Mouse (Mus musculus) lung, postnatal 0 days (tissue): Measurements from ENCODE around the gene Rps15a. TPM values are rescaled to one million over a fixed set of nuclear protein-coding genes. Genes with fewer than 3 reads are reported as not detected.

Experiments
- ATAC-seq: fragments of 200-750 bp; cut with Nextera tagmentation; 2 replicates; pipeline ENCODE4 v1.8.0; 2017; ENCODE audit warnings: moderate library complexity
- DNase-seq: peaks from one replicate; pipeline ENCODE4 v3.0.0-alpha.2; 2016; ENCODE audit warnings: low spot score
- H3K27ac ChIP-seq: fragments of 300-500 bp; sonication (generic); 2 replicates; pipeline ENCODE4 v1.5.1; 2014; ENCODE audit warnings: antibody characterized with exemption, mild to moderate bottlenecking, low read length, mixed read lengths
- H3K27me3 ChIP-seq: fragments of 300-500 bp; sonication (generic); replicated peaks from 2 replicates; pipeline ENCODE4 v1.6.1; 2014; ENCODE audit warnings: low read length, mixed read lengths; ENCODE audit not compliant: insufficient read depth
- H3K36me3 ChIP-seq: fragments of 300-500 bp; sonication (generic); 2 replicates; pipeline ENCODE4 v1.6.1; 2014; ENCODE audit warnings: low read length, mixed read lengths; ENCODE audit not compliant: insufficient read depth
- H3K4me1 ChIP-seq: fragments of 300-500 bp; sonication (generic); 2 replicates; pipeline ENCODE4 v1.6.1; 2014; ENCODE audit warnings: antibody characterized with exemption, low read depth, low read length, mixed read lengths; ENCODE audit not compliant: insufficient read depth
- H3K4me2 ChIP-seq: fragments of 300-500 bp; sonication (generic); replicated peaks from 2 replicates; pipeline ENCODE4 v1.6.1; 2014; ENCODE audit warnings: low read depth, mild to moderate bottlenecking, low read length, moderate library complexity, mixed read lengths
- H3K4me3 ChIP-seq: fragments of 300-500 bp; sonication (generic); 2 replicates; pipeline ENCODE4 v1.5.1; 2014; ENCODE audit warnings: low read depth, low read length
- H3K9ac ChIP-seq: fragments of 300-500 bp; sonication (generic); replicated peaks from 2 replicates; pipeline ENCODE4 v1.6.1; 2014; ENCODE audit warnings: low read depth, mild to moderate bottlenecking
- H3K9me3 ChIP-seq: fragments of 300-500 bp; sonication (generic); 2 replicates; pipeline ENCODE4 v1.6.1; 2016; ENCODE audit warnings: low read length, mixed read lengths
- CTCF ChIP-seq: IDR thresholded peaks from 2 replicates; pipeline ENCODE4 v1.5.1; 2016; ENCODE audit warnings: antibody characterized with exemption, mild to moderate bottlenecking
- EP300 ChIP-seq: IDR thresholded peaks from 2 replicates; pipeline ENCODE4 v1.6.1; 2016; ENCODE audit warnings: antibody characterized with exemption, mild to moderate bottlenecking, control low read depth
- WGBS: fragments of 180-500 bp; shearing (Covaris S2); extraction: QIAGEN DNeasy Blood & Tissue Kit; methylation state at CpG from one replicate; pipeline ENCODE4 v1.1.7; 2014; 5-methylcytosine and 5-hydroxymethylcytosine counted together
- polyA plus RNA-seq: library from polyadenylated mRNA; unstranded; fragments of >200 nt; fragmentation: Nextera tagmentation; extraction: Ambion mirVana; gene quantifications from 2 replicates; pipeline ENCODE4 v1.2.1, GENCODE M21; 2015

The Rps15a gene
- polyA plus RNA-seq, 1 experiment from 2014 or later: 600 TPM

DNA sequence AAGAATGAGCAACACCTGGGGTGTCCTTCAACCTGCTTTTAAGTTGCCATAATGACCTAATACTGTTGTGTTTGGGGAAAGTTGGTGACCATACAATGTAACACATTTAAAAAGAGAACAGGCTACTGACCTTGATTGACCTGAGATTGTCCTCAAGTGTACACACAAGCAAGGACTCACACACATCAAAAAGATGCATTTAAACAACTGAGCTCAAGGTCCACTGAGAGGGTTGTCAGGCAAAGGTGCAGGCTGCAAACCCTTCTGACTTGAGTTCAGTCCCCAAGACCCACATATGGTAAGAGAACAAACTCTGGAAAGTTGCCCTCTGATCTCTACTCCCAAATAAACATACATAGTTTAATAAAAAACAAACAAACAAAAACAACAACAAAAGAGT is 9.7 kb upstream of the Rps15a start:
- DNase-seq (no peak), ATAC-seq (no peak)
- no peak overlapping the region for H3K9ac ChIP-seq
- H3K4me1 ChIP-seq: peaks cover 13% of the 10 kb centered on the region; the same call in 1 of the 2 replicates
- H3K9me3 ChIP-seq: no peaks in the 10 kb centered on the region
- H3K27ac ChIP-seq: no peak overlapping the region
- H3K27me3 ChIP-seq: no peaks in the 10 kb centered on the region
- H3K4me2 ChIP-seq: no peak overlapping the region
- H3K4me3 ChIP-seq: no peak overlapping the region
- TF ChIP-seq EP300: no peak
- no peak for TF ChIP-seq CTCF
- H3K36me3 ChIP-seq: 0 out of 2 replicates have a peak, but pooled peaks cover 13% of the 10 kb centered on the region

DNA sequence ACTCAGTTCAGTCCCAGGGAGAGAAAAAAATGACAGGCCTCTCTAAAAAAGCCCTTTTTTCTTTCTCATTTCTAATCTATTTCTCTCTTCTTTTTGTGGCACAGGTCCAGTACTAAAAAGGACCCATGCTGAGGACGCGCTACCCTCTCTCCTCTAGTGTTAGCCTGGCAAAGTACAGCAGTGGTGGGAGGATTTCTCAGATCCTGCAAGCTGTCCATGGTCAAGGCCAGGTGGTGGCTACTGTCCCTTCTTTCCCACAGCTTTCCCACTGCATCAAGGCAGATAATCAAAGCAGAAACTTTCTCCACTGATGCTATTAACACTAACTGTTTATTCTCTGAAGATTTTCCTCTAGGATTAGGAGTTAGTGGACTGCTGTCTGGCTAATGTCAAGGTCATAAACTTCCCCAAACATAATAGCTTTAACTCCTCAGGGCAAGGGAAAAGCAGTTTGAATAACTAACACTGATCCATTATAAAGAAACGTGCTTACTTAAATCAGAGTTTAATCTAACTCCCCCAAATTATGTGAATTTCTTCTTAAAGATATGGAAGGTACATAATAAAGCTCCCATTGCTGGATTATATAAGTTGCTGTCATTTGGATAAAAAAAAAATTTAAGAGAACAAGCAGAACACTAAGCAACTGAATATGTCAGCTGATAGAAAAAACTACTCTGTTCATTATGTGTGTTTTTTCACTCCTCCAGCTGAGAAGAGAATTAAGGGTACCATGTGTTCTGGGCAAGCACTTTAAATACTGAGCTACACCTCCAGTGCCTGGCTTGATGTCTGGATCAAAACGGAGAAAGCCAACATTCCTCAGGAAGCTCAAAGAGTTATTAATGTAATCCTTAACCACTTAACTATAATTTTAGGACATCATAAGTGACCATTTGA is 7.8 kb upstream of the Rps15a start:
- Histone ChIP-seq H3K9me3 (no peaks in the 10 kb centered on the region), H3K4me1 (peaks cover 19% of the 10 kb centered on the region; the same call in 1 of the 2 replicates), H3K4me3 (no peak overlapping the region), H3K4me2 (no peak overlapping the region), H3K27me3 (no peaks in the 10 kb centered on the region), H3K36me3 (0 out of 2 replicates have a peak, but pooled peaks cover 13% of the 10 kb centered on the region), H3K9ac (no peak overlapping the region), H3K27ac (0 out of 2 replicates have a peak overlapping the region, but pooled peaks have one; percentile 12)
- no peak for TF ChIP-seq CTCF
- no peak for TF ChIP-seq EP300
- DNase-seq (no peak), ATAC-seq (no peak)
- WGBS: 79% methylated on average over 4 of the region's 4 CpGs

DNA sequence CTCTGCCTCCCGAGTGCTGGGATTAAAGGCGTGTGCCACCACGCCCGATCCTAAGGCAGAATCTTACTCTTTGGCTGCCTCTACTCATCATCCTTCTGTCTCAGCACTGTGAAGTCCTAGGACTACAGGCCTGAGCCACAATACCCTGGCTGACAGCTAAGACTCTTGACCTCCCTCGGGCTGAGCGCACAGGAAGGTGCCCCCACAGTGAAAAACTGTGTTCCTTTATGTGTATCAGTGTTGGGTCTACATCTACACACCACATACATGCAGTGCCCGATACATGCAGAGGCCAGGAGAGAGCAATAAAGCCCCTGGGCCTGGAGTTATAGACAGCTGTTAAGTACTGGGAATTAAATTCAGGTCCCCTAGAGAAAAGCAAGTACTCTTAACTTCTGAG is 6.2 kb upstream of the Rps15a start:
- Histone ChIP-seq H3K27me3 (no peaks in the 10 kb centered on the region), H3K4me2 (no peak overlapping the region), H3K4me3 (no peak overlapping the region), H3K9me3 (no peaks in the 10 kb centered on the region), H3K36me3 (0 out of 2 replicates have a peak, but pooled peaks cover 20% of the 10 kb centered on the region), H3K9ac (no peak overlapping the region), H3K4me1 (peaks cover 22% of the 10 kb centered on the region; the same call in 1 of the 2 replicates), H3K27ac (no peak overlapping the region)
- no peak for TF ChIP-seq CTCF
- no peak for TF ChIP-seq EP300
- no peak for ATAC-seq
- DNase-seq: no peak
- WGBS: 94% methylated on average over 7 of the region's 7 CpGs

DNA sequence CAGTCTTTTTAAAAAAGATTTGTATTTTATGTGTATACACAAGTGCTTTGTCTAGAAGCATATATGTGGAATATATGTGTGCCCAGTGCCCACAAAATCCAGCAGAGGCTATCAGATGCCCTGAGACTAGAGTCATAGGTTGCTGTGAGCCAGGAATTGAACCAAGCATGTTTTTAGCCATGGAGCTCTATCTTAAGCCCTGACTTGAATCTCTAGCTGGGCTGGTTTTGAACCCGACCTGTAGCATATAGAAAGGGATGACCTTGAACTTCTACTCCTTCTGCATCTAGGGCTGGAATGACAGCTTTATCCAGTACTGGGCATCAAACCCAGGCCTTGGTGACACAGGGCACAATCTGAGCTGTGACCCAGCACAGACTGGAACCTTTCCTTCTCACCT is 4.7 kb upstream of the Rps15a start:
- DNase-seq (no peak), ATAC-seq (no peak)
- H3K27me3 ChIP-seq: no peaks in the 10 kb centered on the region
- H3K9ac ChIP-seq: no peak overlapping the region
- H3K4me1 ChIP-seq: peaks cover 14% of the 10 kb centered on the region; the same call in 1 of the 2 replicates
- WGBS: 54% methylated on average over 1 of the region's 1 CpGs
- TF ChIP-seq CTCF: no peak
- no peak for TF ChIP-seq EP300
- peak overlapping the region; percentile 90 for H3K27ac ChIP-seq
- no peaks in the 10 kb centered on the region for H3K9me3 ChIP-seq
- H3K36me3 ChIP-seq: 0 out of 2 replicates have a peak, but pooled peaks cover 20% of the 10 kb centered on the region
- no peak overlapping the region for H3K4me2 ChIP-seq
- no peak overlapping the region for H3K4me3 ChIP-seq

DNA sequence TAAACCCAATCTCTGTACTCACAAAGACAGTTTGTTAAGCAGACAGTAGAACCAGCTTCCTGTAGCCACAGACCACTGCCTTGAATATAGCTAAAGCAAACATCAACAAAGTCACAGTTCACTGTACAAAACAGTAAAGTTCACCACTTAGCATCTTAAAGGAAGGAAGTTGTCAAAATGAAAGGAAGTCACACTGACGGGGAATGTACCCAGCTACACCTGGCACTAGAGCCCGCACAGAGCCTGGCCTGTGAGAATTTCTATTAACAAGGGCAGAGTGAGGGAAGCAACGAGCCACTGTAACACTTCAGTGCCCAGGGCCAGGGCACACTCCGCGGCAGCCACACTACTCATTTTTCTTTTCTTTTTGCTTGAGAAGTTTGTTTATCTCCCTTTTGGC is 4.0 kb upstream of the Rps15a start:
- no peak for TF ChIP-seq CTCF
- no peak for TF ChIP-seq EP300
- H3K4me2 ChIP-seq: 0 out of 2 replicates have a peak overlapping the region, but pooled peaks have one; percentile 11
- no peak overlapping the region for H3K4me3 ChIP-seq
- 0 out of 2 replicates have a peak, but pooled peaks cover 20% of the 10 kb centered on the region for H3K36me3 ChIP-seq
- no peaks in the 10 kb centered on the region for H3K27me3 ChIP-seq
- H3K27ac ChIP-seq: peak overlapping the region; percentile 90
- H3K9ac ChIP-seq: no peak overlapping the region
- DNase-seq (peak; percentile 50), ATAC-seq (peak; percentile 11; the same call in 1 of the 2 replicates)
- no peaks in the 10 kb centered on the region for H3K9me3 ChIP-seq
- H3K4me1 ChIP-seq: peaks cover 14% of the 10 kb centered on the region; the same call in 1 of the 2 replicates
- WGBS: 43% methylated on average over 5 of the region's 5 CpGs

DNA sequence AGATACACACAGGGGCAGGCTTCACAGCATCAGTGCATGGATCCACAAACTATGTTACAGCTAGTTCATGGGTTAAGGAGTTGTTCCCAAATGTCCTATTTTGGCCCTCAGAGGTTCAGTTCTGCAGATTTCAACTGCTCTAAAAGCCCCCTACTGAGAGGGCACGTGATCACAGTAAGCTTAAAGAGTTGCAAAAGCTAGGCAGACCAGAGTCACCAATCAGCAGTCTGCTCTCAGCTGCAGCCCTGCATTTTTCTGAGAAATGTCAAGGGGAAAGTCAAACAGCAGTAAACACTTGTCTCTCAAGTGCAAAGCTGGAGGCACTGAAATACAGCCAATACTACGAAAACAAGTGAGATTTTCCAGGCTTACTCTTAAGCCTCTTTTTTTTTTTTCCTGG is 3.2 kb upstream of the Rps15a start:
- peak; percentile 70; the same call in 1 of the 2 replicates for TF ChIP-seq EP300
- TF ChIP-seq CTCF: no peak
- Histone ChIP-seq H3K9me3 (no peaks in the 10 kb centered on the region), H3K27ac (peak overlapping the region; percentile 90), H3K4me2 (0 out of 2 replicates have a peak overlapping the region, but pooled peaks have one; percentile 11), H3K9ac (no peak overlapping the region), H3K4me3 (no peak overlapping the region), H3K27me3 (no peaks in the 10 kb centered on the region), H3K4me1 (peaks cover 16% of the 10 kb centered on the region; the same call in 1 of the 2 replicates), H3K36me3 (0 out of 2 replicates have a peak, but pooled peaks cover 15% of the 10 kb centered on the region)
- peak; percentile 87 for ATAC-seq
- DNase-seq: peak; percentile 94
- 45% methylated on average over 2 of the region's 2 CpGs for WGBS
